Mouse (Mus musculus) frontal cortex, postnatal 14 days (tissue): Measurements from ENCODE around the gene Fam193b.
"Not testable (repeated sequence)": the region's sequence is repeated elsewhere in the genome, so short reads cannot be mapped to it uniquely, and the experiment has no call there.

Source experiments
- DNase-seq, 2 experiments: peaks; one replicate each; pipeline ENCODE4 v3.0.0; 2022; ENCODE audit warnings: low spot score in 2 of 2

The Fam193b gene

GRCm38 (mm10) chr13:55571977-55572376 lies 1.1 kb upstream of the Fam193b start:
- no peak for DNase-seq

GRCm38 (mm10) chr13:55570286-55570973 lies 490 bp downstream of the Fam193b start:
- peak in 1 of 2 experiments; percentile 29 for DNase-seq

- peak in 1 of 2 experiments; percentile 30 for DNase-seq
Measured at GRCm38 (mm10) chr13:55569726-55570285, 1.1 kb downstream of the Fam193b start.

- DNase-seq, result not testable (repeated sequence)
Measured at GRCm38 (mm10) chr13:55568524-55568923, 2.4 kb downstream of the Fam193b start.

GRCm38 (mm10) chr13:55567949-55568348 lies 3.0 kb downstream of the Fam193b start:
- no peak for DNase-seq

- DNase-seq, result no peak
Measured at GRCm38 (mm10) chr13:55567001-55567400, 3.9 kb downstream of the Fam193b start.

- no peak for DNase-seq
Measured at GRCm38 (mm10) chr13:55563266-55563879, 7.5 kb downstream of the Fam193b start.

- no peak for DNase-seq
Measured at GRCm38 (mm10) chr13:55557499-55557898, 13.4 kb downstream of the Fam193b start.

GRCm38 (mm10) chr13:55555921-55556320 lies 15.0 kb downstream of the Fam193b start:
- DNase-seq, result no peak

GRCm38 (mm10) chr13:55549061-55549460 lies 21.9 kb downstream of the Fam193b start:
- no peak for DNase-seq

GRCm38 (mm10) chr13:55548426-55548825 lies 22.5 kb downstream of the Fam193b start:
- no peak for DNase-seq

GRCm38 (mm10) chr13:55547916-55548315 lies 23.0 kb downstream of the Fam193b start:
- DNase-seq, result no peak

GRCm38 (mm10) chr13:55544792-55545191 lies 26.1 kb downstream of the Fam193b start:
- DNase-seq, result no peak

- DNase-seq, result no peak
Measured at GRCm38 (mm10) chr13:55543447-55543846, 27.5 kb downstream of the Fam193b start.

GRCm38 (mm10) chr13:55542891-55543290 lies 28.0 kb downstream of the Fam193b start:
- DNase-seq, result no peak

GRCm38 (mm10) chr13:55540933-55541332 lies 30.0 kb downstream of the Fam193b start:
- DNase-seq, result no peak

GRCm38 (mm10) chr13:55536194-55537175 lies 34.4 kb downstream of the Fam193b start, which contains the start of gene Ddx41:
TSS of gene Ddx41 (minus strand) at chr13:55536658.
- peak; percentile 100 for DNase-seq

- DNase-seq, result no peak
Measured at GRCm38 (mm10) chr13:55535796-55536193, 35.1 kb downstream of the Fam193b start.

GRCm38 (mm10) chr13:55535191-55535590 lies 35.7 kb downstream of the Fam193b start:
- no peak for DNase-seq

GRCm38 (mm10) chr13:55529198-55529915 lies 41.6 kb downstream of the Fam193b start, which contains the start of gene Dok3:
TSS of gene Dok3 (minus strand) at chr13:55529296.
- no peak for DNase-seq
